Mouse (Mus musculus) thymus, adult 2 months (tissue): ENCODE measurements around the gene Slc34a2.

Experiments used
- CTCF ChIP-seq: fragments of 200-500 bp; IDR thresholded peaks from 2 replicates; pipeline ENCODE4 v1.5.1; 2012; ENCODE audit warnings: mild to moderate bottlenecking, control low read depth, low read length, moderate library complexity, borderline replicate concordance; ENCODE audit not compliant: control insufficient read depth, poor library complexity, insufficient read depth; ENCODE audit errors: extremely low read depth
- POLR2A ChIP-seq: fragments of 200-500 bp; IDR thresholded peaks from 2 replicates; pipeline ENCODE4 v1.6.1; 2012; ENCODE audit warnings: mild to moderate bottlenecking, low read length, control low read depth, moderate library complexity; ENCODE audit not compliant: control insufficient read depth, poor library complexity, insufficient read depth; ENCODE audit errors: extremely low read depth

- no peak for TF ChIP-seq POLR2A
- TF ChIP-seq CTCF: no peak
Observed at GRCm38 (mm10) chr5:52997032-52997431, 40.8 kb upstream of the Slc34a2 start.
